Mouse (Mus musculus): ENCODE measurements around the gene Lysmd4. TPM values are rescaled to one million over a fixed set of nuclear protein-coding genes. Genes with fewer than 3 reads are reported as not detected.

Lysmd4 gene
- 10 to 100 TPM in 1 of 2 experiments, 1 to 10 TPM in 1; 9.9 to 12.7 TPM for total RNA-seq (2021)
- long read RNA-seq, experiment 1, transcript Lysmd4-209 (3 exons, 2,110 nt) = major isoform, 6 of 18 reads
- long read RNA-seq, experiment 1, partial matches to known transcripts = 6 of 18 reads
- long read RNA-seq, experiment 1, other reads (novel, unspliced or antisense) = 2 of 18 reads
- long read RNA-seq, experiment 2, transcript Lysmd4-209 (3 exons, 2,110 nt) = minor isoform, 5 of 19 reads
- long read RNA-seq, experiment 2, transcript Lysmd4-201 (3 exons, 2,898 nt) = major isoform, 8 of 19 reads
- long read RNA-seq, experiment 2, partial matches to known transcripts = 0 of 19 reads
- long read RNA-seq, experiment 2, other reads (novel, unspliced or antisense) = 5 of 19 reads

DNA sequence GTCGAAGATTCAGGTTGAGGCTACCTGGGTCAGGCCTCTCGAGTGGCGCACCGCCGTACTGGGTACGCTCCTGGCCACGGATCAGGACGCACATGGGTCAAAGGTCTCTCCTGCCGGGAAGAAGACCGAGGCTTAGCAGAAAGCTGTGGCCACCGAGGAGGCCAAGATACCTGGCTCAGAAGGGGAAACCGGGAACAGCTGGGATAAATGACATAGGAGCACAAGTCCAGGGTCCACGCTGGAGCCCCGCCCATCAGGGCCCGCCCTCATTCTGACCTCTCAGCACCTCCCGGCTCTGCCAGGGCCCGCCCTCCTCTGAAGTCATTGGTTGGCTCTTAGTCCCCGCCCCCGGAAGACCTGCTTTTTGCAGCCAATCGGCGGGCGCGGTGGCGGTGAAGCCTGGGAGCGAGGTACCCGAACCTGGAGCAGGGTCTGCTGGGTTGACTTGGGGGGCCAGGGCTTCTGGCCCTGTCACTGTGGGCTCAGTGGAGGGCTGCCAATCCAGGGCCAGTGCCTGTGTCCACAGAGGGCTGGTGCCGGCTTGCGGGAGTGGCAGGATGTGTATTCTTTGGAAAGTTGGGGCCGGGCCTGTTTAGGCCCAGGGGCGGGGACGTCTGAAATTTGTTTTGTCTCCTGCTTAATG, at the start of gene Lysmd4:
Lysmd4 (plus strand) TSS at position 325 of the 643 bp plus-strand sequence.
- DNase-seq = peak; percentile 99

DNA sequence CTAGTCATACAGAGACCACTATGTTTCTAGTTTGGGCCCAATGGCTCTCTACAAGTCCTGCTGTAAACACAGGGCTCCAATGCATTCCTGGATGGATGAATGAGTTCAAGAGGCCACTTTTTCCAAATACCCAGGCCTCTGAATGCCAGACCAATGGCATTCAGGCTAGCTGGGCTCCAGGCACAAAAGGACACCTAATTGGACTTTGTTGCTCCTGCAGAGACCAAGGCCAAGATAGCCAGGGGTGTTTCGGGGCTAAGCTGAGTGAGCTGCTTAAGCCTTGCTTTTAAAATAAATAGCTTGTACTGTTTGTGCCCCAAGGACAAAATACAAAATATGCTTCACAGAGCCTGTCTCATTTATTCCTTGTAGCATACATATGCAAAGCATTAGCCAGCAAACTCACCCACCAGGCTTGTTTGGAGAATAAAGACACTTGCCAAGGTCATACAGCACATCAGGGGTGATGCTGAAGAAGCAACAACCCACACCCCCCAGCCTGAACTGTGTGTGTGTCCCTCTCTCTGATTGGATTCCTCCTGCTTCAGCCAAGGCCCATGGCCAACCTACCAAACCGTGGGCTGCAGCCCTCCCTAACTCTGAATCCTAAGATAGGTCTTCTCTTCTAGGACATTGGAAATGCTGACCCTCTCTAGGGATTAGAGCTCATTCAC, 48.7 kb upstream of the Lysmd4 start:
- DNase-seq = peak; percentile 16

DNA sequence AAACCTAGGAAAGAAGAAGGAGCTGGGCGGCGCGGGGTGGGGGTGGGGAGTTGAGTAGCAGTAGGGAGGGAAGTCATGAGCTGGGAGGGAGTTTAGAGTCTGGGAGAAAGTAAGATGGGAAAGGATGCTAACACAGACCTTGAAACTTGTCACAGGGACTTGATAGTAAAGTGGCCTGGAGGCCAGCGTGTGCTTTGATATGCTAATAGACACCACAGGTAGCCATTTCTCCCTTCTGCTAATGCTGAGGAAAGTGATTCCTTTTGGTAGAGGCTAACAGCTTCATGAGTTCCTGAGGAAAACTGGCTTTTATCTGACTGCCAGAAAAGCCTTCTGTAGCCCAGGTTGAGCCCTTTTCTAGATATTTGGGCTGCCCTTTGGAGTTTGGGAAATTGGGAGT, 38.6 kb upstream of the Lysmd4 start:
- no peak for DNase-seq

DNA sequence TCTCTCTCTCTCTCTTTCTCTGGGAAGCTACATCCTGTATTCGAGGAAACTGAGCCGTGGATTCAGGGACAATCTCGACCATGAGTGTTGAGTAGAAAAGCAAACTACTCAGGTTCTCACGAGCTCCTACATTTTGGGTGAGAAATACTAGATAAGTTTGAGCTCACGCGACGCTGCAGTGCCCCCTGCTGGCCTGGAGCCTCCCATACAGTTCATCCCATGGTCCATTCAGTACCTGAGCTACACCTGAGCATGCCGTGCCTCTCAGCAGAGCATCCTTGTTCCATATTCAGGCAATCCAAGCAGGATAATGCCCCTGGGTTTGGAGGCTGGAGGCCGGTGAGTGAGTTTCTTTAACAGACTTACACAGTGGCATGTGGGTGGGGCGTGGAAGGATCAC, 22.9 kb upstream of the Lysmd4 start:
- DNase-seq = peak; percentile 86

DNA sequence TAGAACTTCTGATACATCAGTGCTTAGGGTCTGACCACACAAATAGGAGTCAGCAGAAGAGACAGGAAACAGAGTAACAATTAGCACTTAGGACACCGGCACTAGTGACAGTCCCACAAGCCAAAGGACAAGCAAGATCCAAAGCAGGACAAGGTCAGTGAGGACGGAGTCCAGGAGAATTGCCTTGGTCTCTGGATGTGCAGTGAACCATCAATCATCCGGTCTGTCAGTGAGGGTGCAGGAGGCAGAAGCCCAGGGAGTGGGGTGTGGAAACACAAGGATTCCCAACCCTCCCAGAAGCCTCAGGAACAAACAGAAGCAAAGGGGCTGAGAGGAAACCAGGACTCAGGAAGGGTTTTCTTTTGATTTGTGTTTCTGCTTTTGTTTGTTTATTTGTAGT, 18.7 kb upstream of the Lysmd4 start:
- peak; percentile 29 for DNase-seq

DNA sequence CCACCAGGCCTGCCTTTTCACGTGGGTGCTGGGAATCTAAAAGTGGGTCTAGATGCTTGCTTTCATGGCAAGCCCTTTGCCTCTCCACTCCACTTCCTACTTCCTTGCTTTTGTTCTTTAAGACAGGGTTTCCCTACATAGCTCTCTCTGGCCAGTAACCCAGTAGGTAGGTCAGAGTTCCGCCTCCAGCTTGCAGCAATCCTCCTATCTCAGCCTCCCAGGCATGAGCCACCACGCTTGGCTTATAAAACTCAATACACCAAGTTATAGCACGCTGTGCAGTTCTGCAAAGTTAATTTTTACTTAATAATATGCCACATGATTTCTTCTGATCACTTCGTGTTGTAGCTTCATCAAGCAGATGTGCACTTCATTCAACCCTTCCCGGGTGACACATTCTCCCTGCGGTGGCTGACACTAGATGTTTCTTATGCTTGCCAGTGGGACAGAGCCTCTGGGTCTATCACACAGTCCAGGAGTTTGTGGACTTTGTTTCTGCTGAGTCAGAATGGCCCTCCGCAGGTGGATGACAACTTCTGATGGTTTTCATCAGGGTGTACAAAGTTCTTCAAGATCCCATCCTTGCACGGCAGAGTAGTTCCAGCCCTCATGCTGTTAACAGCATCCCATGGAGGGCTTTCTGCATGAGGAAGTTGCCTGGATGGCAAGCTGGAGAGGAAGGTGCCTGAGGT, 16.5 kb upstream of the Lysmd4 start:
- DNase-seq = no peak

- DNase-seq = no peak
These were observed 15.8 kb upstream of the Lysmd4 start for GRCm38 (mm10) chr7:67206496-67206895.

- DNase-seq = no peak
These were observed 14.6 kb upstream of the Lysmd4 start for GRCm38 (mm10) chr7:67207701-67208100.

GRCm38 (mm10) chr7:67208317-67208716, 14.0 kb upstream of the Lysmd4 start:
- DNase-seq = no peak

- DNase-seq = no peak
These were observed 12.1 kb upstream of the Lysmd4 start for GRCm38 (mm10) chr7:67210004-67210833.

- DNase-seq = no peak
These were observed 11.0 kb upstream of the Lysmd4 start for GRCm38 (mm10) chr7:67211341-67211740.

DNA sequence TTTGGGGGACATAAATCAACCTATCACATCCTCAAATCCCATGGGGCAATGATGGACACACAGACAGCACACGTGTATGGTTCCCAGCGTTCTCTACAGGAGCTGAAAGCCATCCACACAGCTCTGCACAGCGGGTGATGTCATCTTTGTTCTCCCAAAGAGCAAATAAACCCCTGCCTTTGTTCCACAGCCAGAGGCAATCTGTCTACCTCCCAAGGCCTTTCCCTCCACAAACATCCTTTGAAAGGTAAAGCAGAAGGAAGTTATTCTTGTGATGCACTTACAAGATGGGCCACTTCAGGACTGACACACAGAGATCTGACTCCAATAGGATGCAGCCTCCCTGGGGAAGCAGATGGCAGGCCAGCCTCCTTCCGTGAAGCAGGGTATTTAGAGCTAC, 10.4 kb upstream of the Lysmd4 start:
- peak; percentile 21 for DNase-seq

GRCm38 (mm10) chr7:67213589-67213988, 8.8 kb upstream of the Lysmd4 start:
- no peak for DNase-seq

- DNase-seq = no peak
These were observed 6.0 kb upstream of the Lysmd4 start for GRCm38 (mm10) chr7:67216351-67216750.

GRCm38 (mm10) chr7:67217025-67217424, 5.3 kb upstream of the Lysmd4 start:
- DNase-seq = peak; percentile 86

DNA sequence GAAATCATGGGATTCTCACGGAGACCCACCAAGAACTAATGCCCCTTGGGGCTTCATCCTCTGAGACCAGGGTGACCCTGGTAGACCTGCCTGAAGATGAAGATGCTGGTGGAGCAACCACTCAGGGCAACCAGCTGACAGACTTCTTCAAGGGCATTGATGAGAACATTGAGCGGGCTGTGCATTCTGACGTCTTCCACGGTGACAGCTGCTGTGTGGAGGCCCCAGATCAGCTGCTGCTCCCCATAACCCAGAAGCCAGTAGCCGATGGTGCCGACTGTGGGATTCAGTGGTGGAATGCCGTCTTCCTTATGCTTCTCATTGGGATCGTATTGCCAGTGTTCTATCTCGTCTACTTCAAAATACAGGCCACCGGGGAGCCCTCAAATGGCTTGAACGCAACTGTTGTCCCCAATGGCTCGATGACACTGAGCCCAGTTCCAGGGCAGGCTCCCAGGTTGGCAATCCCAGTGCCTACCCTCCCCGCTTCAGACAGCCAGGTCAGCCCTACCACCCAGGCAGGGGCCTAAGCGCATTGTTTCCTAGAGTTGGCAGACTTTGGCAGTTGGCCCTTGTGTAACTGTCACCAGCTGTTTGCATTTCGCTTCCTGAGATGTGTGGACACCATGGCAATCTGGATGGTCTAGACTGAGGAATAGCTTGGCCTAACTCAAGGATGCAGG, 3.7 kb downstream of the Lysmd4 start:
- no peak for DNase-seq

DNA sequence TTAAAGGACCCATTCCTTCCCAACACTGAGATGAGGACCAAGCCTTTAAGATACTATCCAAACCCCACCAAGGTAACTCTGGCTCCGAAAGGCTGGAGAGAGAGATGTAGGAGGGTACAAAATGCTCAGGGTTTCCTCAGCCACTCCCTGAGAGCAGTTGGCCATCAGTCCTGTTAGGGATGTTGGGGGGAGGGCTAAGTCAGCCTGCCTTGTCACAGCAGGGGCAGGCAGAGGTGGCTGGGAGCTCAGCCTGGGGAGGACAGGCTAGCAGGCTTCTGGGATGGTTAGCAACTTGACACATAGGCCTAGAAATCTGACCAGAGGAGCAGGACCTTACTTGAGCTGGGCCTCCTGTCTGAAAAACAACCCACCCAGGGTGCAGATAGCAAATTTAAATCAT, 5.2 kb downstream of the Lysmd4 start:
- no peak for DNase-seq

DNA sequence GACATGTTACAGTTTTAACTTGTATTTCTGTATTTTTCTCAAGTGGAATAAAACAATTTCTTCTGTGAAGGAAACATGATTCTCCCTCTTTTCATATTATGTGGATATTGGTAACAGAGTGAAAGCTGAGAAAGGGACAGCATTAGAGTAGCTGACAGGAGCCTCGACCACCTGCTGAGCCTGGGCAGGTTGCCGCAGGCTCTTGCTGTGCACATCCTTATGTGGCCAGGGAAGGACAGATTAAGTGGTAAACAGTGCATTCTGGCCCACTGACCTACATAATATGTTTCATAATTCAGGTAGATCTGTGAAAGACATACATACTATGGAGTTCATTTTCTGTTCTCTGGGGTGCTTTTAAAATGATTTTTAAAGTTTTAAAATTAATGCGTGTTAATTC, 6.0 kb downstream of the Lysmd4 start:
- no peak for DNase-seq

GRCm38 (mm10) chr7:67228891-67229602, 6.7 kb downstream of the Lysmd4 start:
- DNase-seq = peak; percentile 72

- no peak for DNase-seq
These were observed 7.4 kb downstream of the Lysmd4 start for GRCm38 (mm10) chr7:67229701-67230100.
